Mouse (Mus musculus): ENCODE results near the gene Polg.
A peak's percentile ranks its signal among the peaks of the same experiment; 100 is the strongest.

Gene Polg

DNA sequence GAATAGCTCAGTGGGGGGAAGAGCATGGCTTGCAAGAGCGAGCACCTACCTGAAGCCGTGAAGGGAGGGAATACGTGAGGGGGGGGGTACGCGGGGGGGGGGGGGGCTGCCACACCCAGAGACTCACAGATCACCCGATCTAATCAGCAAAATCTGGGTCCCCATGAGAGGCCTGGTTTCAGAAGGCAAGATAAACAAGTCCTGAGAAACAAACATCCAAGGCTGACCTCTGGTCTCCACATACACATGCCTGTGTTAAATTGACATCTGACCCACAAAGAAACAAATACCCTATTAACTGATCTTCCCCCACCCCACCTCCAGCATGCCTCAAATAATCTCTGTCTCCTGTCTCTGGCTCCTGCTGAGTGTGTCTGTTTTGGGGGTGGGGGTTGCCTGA, 1.8 kb upstream of the Polg start:
- DNase-seq (ENCODE audit: inconsistent age in 2 of 2, low spot score in 1 of 2), result no peak

GRCm38 (mm10) chr7:79465461-79466044, 609 bp downstream of the Polg start:
- DNase-seq (ENCODE audit: inconsistent age in 2 of 2, low spot score in 1 of 2), result no peak

- DNase-seq (ENCODE audit: inconsistent age in 2 of 2, low spot score in 1 of 2), result peak in 1 of 2 experiments; percentile 25
Observed at GRCm38 (mm10) chr7:79464776-79465420, 1.3 kb downstream of the Polg start.

GRCm38 (mm10) chr7:79463376-79464077, 2.6 kb downstream of the Polg start:
- no peak for DNase-seq (ENCODE audit: inconsistent age in 2 of 2, low spot score in 1 of 2)

GRCm38 (mm10) chr7:79461721-79462120, 4.4 kb downstream of the Polg start:
- DNase-seq (ENCODE audit: inconsistent age in 2 of 2, low spot score in 1 of 2), result no peak

DNA sequence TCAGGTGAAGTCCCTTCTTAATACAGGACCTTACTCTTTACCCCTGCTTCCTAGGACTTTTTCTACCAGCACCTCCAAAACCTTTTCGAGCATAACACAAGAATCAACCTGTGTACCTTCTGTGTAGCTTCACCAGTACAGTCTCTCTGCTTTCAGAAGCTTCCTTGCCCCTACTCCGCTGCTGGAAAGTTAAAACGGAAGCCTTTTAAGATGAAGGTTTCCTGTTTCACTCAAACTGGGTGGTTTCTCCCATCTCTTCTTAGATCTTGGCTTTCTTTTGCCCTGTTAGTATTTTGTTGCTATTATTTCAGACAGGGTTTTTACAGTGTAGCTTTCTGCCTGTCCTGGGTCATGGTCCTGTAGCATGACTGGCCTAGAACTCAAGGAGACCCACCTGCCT, 18.7 kb downstream of the Polg start:
- no peak for DNase-seq (ENCODE audit: inconsistent age in 2 of 2, low spot score in 1 of 2)

DNA sequence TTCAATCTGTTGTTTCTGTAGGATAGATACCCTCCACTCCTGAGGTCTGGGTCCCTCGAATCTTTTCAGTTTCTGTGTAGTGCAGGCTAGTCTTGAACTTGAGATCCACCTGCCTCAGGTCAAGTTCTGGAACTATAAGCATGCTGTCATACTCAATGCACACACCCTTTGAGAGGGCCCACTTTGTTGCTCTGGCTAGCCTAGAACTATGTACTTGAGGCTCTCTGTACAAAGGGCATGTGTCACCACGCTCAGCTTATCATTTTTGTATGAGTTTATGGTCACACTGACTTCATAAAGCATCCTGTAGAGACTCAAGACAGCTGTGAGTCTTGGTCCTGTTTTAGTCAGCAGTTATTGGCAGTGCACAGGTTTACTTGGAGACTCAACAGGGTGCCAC, 19.1 kb downstream of the Polg start:
- peak in 1 of 2 experiments; percentile 16 for DNase-seq (ENCODE audit: inconsistent age in 2 of 2, low spot score in 1 of 2)

DNA sequence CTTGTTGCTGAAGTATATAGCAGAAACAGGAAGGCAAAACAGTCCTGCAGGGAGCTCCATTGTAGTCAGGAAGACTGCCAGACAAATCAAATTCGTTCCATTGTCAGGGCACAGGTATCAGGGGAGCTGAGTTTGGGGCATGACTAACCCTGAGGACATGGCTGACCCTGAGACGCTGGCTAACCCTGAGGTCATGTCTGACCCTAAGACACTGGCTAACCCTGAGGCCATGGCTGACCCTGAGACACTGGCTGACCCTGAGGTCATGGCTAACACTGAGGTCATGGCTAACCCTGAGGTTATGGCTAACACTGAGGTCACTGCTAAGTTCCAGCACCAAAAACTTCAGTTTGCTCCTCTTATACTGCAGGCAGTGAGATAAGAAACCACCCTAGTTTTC, 26.1 kb downstream of the Polg start:
- DNase-seq (ENCODE audit: inconsistent age in 2 of 2, low spot score in 1 of 2), result peak in 1 of 2 experiments; percentile 42

- DNase-seq (ENCODE audit: inconsistent age in 2 of 2, low spot score in 1 of 2), result no peak
Observed at GRCm38 (mm10) chr7:79428243-79428642, 37.9 kb downstream of the Polg start.

GRCm38 (mm10) chr7:79425804-79426203, 40.4 kb downstream of the Polg start:
- no peak for DNase-seq (ENCODE audit: inconsistent age in 2 of 2, low spot score in 1 of 2)

DNA sequence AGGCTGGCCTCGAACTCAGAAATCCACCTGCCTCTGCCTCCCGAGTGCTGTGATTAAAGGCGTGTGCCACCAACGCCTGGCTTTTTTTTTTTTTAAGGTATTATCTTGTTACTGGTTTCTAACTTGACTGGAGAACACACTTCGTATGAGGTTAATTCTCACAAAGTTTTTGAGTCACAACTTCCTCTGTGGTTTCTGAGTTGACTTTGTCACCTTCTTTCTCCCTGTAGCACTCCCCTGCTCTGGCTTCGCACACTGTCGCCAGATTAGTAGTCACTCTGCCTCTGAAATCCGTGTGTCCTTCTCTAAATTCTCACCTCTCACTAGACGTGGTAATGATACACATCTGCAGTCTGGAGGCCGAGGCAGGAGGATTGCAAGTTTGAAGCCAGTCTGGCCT, 43.3 kb downstream of the Polg start:
- no peak for DNase-seq (ENCODE audit: inconsistent age in 2 of 2, low spot score in 1 of 2)

DNA sequence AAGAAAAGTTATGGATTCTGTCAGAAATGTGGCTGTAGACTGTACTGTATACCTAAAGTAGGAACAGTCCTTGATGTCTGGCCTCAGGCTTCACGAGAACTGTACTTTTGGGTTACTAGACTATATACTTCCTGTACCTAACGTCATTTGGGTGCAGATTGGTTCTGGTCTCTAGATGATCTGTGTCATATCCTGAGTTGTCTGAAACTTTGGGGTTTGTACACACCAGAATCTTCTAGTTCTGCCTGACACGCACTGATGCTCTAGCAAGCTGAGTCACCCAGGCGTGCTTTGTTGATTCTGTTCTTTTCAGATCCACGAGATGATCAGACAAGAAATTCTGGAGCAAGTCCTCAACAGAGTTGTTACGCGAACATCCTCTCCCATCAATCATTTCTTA, 46.2 kb downstream of the Polg start:
- DNase-seq (ENCODE audit: inconsistent age in 2 of 2, low spot score in 1 of 2), result no peak

- no peak for DNase-seq (ENCODE audit: inconsistent age in 2 of 2, low spot score in 1 of 2)
Observed at GRCm38 (mm10) chr7:79414449-79415375, 51.5 kb downstream of the Polg start.

GRCm38 (mm10) chr7:79400296-79400695, 65.9 kb downstream of the Polg start:
- no peak for DNase-seq (ENCODE audit: inconsistent age in 2 of 2, low spot score in 1 of 2)

DNA sequence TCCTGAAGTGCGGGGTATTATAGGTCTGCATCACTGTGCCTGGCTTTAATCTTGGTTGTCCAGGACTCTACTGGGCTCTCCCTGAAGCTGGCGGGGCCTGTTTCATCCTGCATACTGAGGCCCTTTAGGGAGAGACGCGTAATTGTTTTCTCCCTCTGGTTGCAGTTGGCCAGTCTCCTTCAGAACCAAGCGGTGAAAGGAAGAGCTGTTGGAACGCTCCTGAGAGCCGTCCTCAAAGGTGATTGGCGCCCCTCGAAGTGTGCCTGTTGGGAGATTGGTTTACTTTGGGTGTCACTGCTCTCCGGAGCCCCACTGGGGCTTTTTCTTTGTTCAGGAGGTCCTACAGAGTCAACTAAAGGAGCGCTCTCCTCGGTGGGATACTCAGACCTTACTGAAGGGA, 67.2 kb downstream of the Polg start:
- no peak for DNase-seq (ENCODE audit: inconsistent age in 2 of 2, low spot score in 1 of 2)

DNA sequence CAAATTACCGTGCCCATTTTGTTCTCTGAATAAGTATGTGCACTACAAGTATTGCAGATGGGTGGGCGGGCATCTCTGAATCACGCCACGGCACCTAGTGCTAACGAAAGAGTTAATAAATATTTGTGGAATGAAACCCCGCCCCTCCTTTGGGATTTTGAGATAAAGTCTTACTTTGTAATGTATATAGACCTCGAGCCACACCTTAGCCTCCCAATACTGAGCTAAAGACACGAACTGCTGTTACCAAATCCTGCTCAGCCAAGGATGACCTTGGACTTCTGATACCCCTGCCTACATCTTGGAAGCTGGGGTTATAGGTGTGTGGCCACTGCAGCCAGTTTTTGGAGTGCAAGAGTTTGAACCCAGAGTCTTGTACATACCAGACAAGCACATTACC, 67.7 kb downstream of the Polg start:
- DNase-seq (ENCODE audit: inconsistent age in 2 of 2, low spot score in 1 of 2), result no peak

GRCm38 (mm10) chr7:79397446-79397963, 68.7 kb downstream of the Polg start:
- no peak for DNase-seq (ENCODE audit: inconsistent age in 2 of 2, low spot score in 1 of 2)
